Mouse (Mus musculus): ENCODE data around the gene Pde4a. TPM values are rescaled to one million over a fixed set of nuclear protein-coding genes. Genes with fewer than 3 reads are reported as not detected.

Gene Pde4a
- total RNA-seq, 1 experiment: 3.2 TPM

- peaks cover 0 to 5% of the 10 kb centered on the region in 2 experiments; a peak in 2 of 4 replicates for H3K4me1 ChIP-seq (ENCODE audit: control insufficient read depth in 2 of 2, insufficient read depth in 2 of 2, low read length in 2 of 2, poor library complexity in 1 of 2)
- H3K4me3 ChIP-seq (ENCODE audit: insufficient read depth in 1 of 2, low read depth in 1 of 2, low read length in 2 of 2, poor library complexity in 1 of 2, severe bottlenecking in 1 of 2): no peak overlapping the region
- H3K27ac ChIP-seq (ENCODE audit: insufficient read depth, low read depth, low read length, poor library complexity, severe bottlenecking): no peak overlapping the region
- no peaks in the 10 kb centered on the region for H3K9me3 ChIP-seq (ENCODE audit: control insufficient read depth, insufficient read depth, low read depth, low read length)
- in situ Hi-C loops (cut with MboI; ENCODE audit: low sequenced_read_pairs in 2 of 2, unreplicated experiment in 2 of 2): no loop called here
- peaks cover 26% of the 10 kb centered on the region for H3K36me3 ChIP-seq (ENCODE audit: control insufficient read depth, insufficient read depth, low read length, poor library complexity, severe bottlenecking)
- no peak for DNase-seq (ENCODE audit: low read depth, low spot score)
- TF ChIP-seq ZNF384 (IDR thresholded peaks at IDR 0.05; ENCODE audit: low read depth, low read length) (no peak), HCFC1 (IDR thresholded peaks at IDR 0.05; ENCODE audit: borderline replicate concordance, insufficient read depth, low read length) (no peak), MAFK (IDR thresholded peaks at IDR 0.05; ENCODE audit: insufficient read depth, low read depth, low read length) (no peak), ZC3H11A (IDR thresholded peaks at IDR 0.05; ENCODE audit: borderline replicate concordance, low read depth, low read length) (no peak), CHD2 (IDR thresholded peaks at IDR 0.05; ENCODE audit: low read depth, low read length) (no peak)
- no peak overlapping the region for H3K9ac ChIP-seq (ENCODE audit: insufficient read depth, low read depth, low read length, poor library complexity, severe bottlenecking)
These were observed 29.1 kb upstream of the Pde4a start for GRCm38 (mm10) chr9:21136401-21136800.

- no peaks in the 10 kb centered on the region for H3K9me3 ChIP-seq (ENCODE audit: control insufficient read depth, insufficient read depth, low read depth, low read length)
- peaks cover 31% of the 10 kb centered on the region for H3K36me3 ChIP-seq (ENCODE audit: control insufficient read depth, insufficient read depth, low read length, poor library complexity, severe bottlenecking)
- in situ Hi-C loops (cut with MboI; ENCODE audit: low sequenced_read_pairs in 2 of 2, unreplicated experiment in 2 of 2): no loop called here
- H3K9ac ChIP-seq (ENCODE audit: insufficient read depth, low read depth, low read length, poor library complexity, severe bottlenecking): no peak overlapping the region
- H3K27ac ChIP-seq (ENCODE audit: insufficient read depth, low read depth, low read length, poor library complexity, severe bottlenecking): no peak overlapping the region
- H3K4me1 ChIP-seq (ENCODE audit: control insufficient read depth in 2 of 2, insufficient read depth in 2 of 2, low read length in 2 of 2, poor library complexity in 1 of 2): peaks cover 0 to 5% of the 10 kb centered on the region in 2 experiments; a peak in 2 of 4 replicates
- TF ChIP-seq CHD2 (IDR thresholded peaks at IDR 0.05; ENCODE audit: low read depth, low read length): no peak
- TF ChIP-seq MAFK (IDR thresholded peaks at IDR 0.05; ENCODE audit: insufficient read depth, low read depth, low read length): no peak
- TF ChIP-seq ZC3H11A (IDR thresholded peaks at IDR 0.05; ENCODE audit: borderline replicate concordance, low read depth, low read length): peak; percentile 27; the same call in 1 of the 2 replicates
- TF ChIP-seq ZNF384 (IDR thresholded peaks at IDR 0.05; ENCODE audit: low read depth, low read length): no peak
- no peak for TF ChIP-seq HCFC1 (IDR thresholded peaks at IDR 0.05; ENCODE audit: borderline replicate concordance, insufficient read depth, low read length)
- no peak overlapping the region for H3K4me3 ChIP-seq (ENCODE audit: insufficient read depth in 1 of 2, low read depth in 1 of 2, low read length in 2 of 2, poor library complexity in 1 of 2, severe bottlenecking in 1 of 2)
- DNase-seq (ENCODE audit: low read depth, low spot score): peak; percentile 76
These were observed 28.3 kb upstream of the Pde4a start for GRCm38 (mm10) chr9:21137229-21137628.

- H3K9ac ChIP-seq (ENCODE audit: insufficient read depth, low read depth, low read length, poor library complexity, severe bottlenecking): no peak overlapping the region
- DNase-seq (ENCODE audit: low read depth, low spot score): no peak
- H3K27ac ChIP-seq (ENCODE audit: insufficient read depth, low read depth, low read length, poor library complexity, severe bottlenecking): no peak overlapping the region
- no peak for TF ChIP-seq ZC3H11A (IDR thresholded peaks at IDR 0.05; ENCODE audit: borderline replicate concordance, low read depth, low read length)
- no peak for TF ChIP-seq ZNF384 (IDR thresholded peaks at IDR 0.05; ENCODE audit: low read depth, low read length)
- no peak for TF ChIP-seq CHD2 (IDR thresholded peaks at IDR 0.05; ENCODE audit: low read depth, low read length)
- TF ChIP-seq MAFK (IDR thresholded peaks at IDR 0.05; ENCODE audit: insufficient read depth, low read depth, low read length): no peak
- TF ChIP-seq HCFC1 (IDR thresholded peaks at IDR 0.05; ENCODE audit: borderline replicate concordance, insufficient read depth, low read length): no peak
- peaks cover 0 to 6% of the 10 kb centered on the region in 2 experiments; a peak in 2 of 4 replicates for H3K4me1 ChIP-seq (ENCODE audit: control insufficient read depth in 2 of 2, insufficient read depth in 2 of 2, low read length in 2 of 2, poor library complexity in 1 of 2)
- no peaks in the 10 kb centered on the region for H3K9me3 ChIP-seq (ENCODE audit: control insufficient read depth, insufficient read depth, low read depth, low read length)
- no peak overlapping the region for H3K4me3 ChIP-seq (ENCODE audit: insufficient read depth in 1 of 2, low read depth in 1 of 2, low read length in 2 of 2, poor library complexity in 1 of 2, severe bottlenecking in 1 of 2)
- in situ Hi-C loops (cut with MboI; ENCODE audit: low sequenced_read_pairs in 2 of 2, unreplicated experiment in 2 of 2): no loop called here
- peaks cover 38% of the 10 kb centered on the region for H3K36me3 ChIP-seq (ENCODE audit: control insufficient read depth, insufficient read depth, low read length, poor library complexity, severe bottlenecking)
These were observed 27.1 kb upstream of the Pde4a start for GRCm38 (mm10) chr9:21138386-21138785.

GRCm38 (mm10) chr9:21141922-21142321, 23.6 kb upstream of the Pde4a start:
- in situ Hi-C loops (cut with MboI; ENCODE audit: low sequenced_read_pairs in 2 of 2, unreplicated experiment in 2 of 2): no loop called here
- no peak overlapping the region for H3K9ac ChIP-seq (ENCODE audit: insufficient read depth, low read depth, low read length, poor library complexity, severe bottlenecking)
- H3K27ac ChIP-seq (ENCODE audit: insufficient read depth, low read depth, low read length, poor library complexity, severe bottlenecking): no peak overlapping the region
- DNase-seq (ENCODE audit: low read depth, low spot score): no peak
- peaks cover 56% of the 10 kb centered on the region for H3K36me3 ChIP-seq (ENCODE audit: control insufficient read depth, insufficient read depth, low read length, poor library complexity, severe bottlenecking)
- no peak overlapping the region for H3K4me3 ChIP-seq (ENCODE audit: insufficient read depth in 1 of 2, low read depth in 1 of 2, low read length in 2 of 2, poor library complexity in 1 of 2, severe bottlenecking in 1 of 2)
- TF ChIP-seq ZNF384 (IDR thresholded peaks at IDR 0.05; ENCODE audit: low read depth, low read length) (no peak), HCFC1 (IDR thresholded peaks at IDR 0.05; ENCODE audit: borderline replicate concordance, insufficient read depth, low read length) (no peak), CHD2 (IDR thresholded peaks at IDR 0.05; ENCODE audit: low read depth, low read length) (no peak), ZC3H11A (IDR thresholded peaks at IDR 0.05; ENCODE audit: borderline replicate concordance, low read depth, low read length) (no peak), MAFK (IDR thresholded peaks at IDR 0.05; ENCODE audit: insufficient read depth, low read depth, low read length) (no peak)
- H3K9me3 ChIP-seq (ENCODE audit: control insufficient read depth, insufficient read depth, low read depth, low read length): no peaks in the 10 kb centered on the region
- H3K4me1 ChIP-seq (ENCODE audit: control insufficient read depth in 2 of 2, insufficient read depth in 2 of 2, low read length in 2 of 2, poor library complexity in 1 of 2): peaks cover 0 to 3% of the 10 kb centered on the region in 2 experiments; a peak in 2 of 4 replicates

All from ES-E14 (cell line).